Mouse (Mus musculus) forebrain, embryonic 16.5 days (tissue): ENCODE results near the gene Uggt2. TPM values are rescaled to one million over a fixed set of nuclear protein-coding genes. Genes with fewer than 3 reads are reported as not detected.

Experiments used
- ATAC-seq: fragments of 200-750 bp; cut with Nextera tagmentation; 2 replicates; pipeline ENCODE4 v1.8.0; 2017; ENCODE audit warnings: mild to moderate bottlenecking, moderate library complexity
- H3K27ac ChIP-seq: fragments of 300-500 bp; sonication (generic); 2 replicates; pipeline ENCODE4 v1.5.1; 2014; ENCODE audit warnings: low read length, control low read depth
- H3K27me3 ChIP-seq: fragments of 300-500 bp; sonication (generic); replicated peaks from 2 replicates; pipeline ENCODE4 v1.6.1; 2014; ENCODE audit warnings: low read length; ENCODE audit not compliant: control insufficient read depth, insufficient read depth
- H3K36me3 ChIP-seq: fragments of 300-500 bp; sonication (generic); 2 replicates; pipeline ENCODE4 v1.6.1; 2014; ENCODE audit not compliant: control insufficient read depth, insufficient read depth
- H3K4me1 ChIP-seq: fragments of 300-500 bp; sonication (generic); replicated peaks from 2 replicates; pipeline ENCODE4 v1.6.1; 2014; ENCODE audit warnings: low read length; ENCODE audit not compliant: control insufficient read depth, insufficient read depth
- H3K4me2 ChIP-seq: fragments of 300-500 bp; sonication (generic); 2 replicates; pipeline ENCODE4 v1.6.1; 2014; ENCODE audit warnings: mild to moderate bottlenecking, low read length, control low read depth
- H3K4me3 ChIP-seq: fragments of 300-500 bp; sonication (generic); replicated peaks from 2 replicates; pipeline ENCODE4 v1.5.1; 2014; ENCODE audit warnings: mild to moderate bottlenecking, low read length, control low read depth
- H3K9ac ChIP-seq: fragments of 300-500 bp; sonication (generic); replicated peaks from 2 replicates; pipeline ENCODE4 v1.6.1; 2014; ENCODE audit warnings: low read depth, low read length, control low read depth
- H3K9me3 ChIP-seq: fragments of 300-500 bp; sonication (generic); 2 replicates; pipeline ENCODE4 v1.6.1; 2016; ENCODE audit warnings: low read length; ENCODE audit not compliant: control insufficient read depth
- WGBS: fragments of 180-500 bp; shearing (Covaris S2); extraction: QIAGEN DNeasy Blood & Tissue Kit; methylation state at CpG from one replicate; pipeline ENCODE4 v1.1.7; 2014; 5-methylcytosine and 5-hydroxymethylcytosine counted together
- polyA plus RNA-seq: library from polyadenylated mRNA; unstranded; fragments of >200 nt; fragmentation: Nextera tagmentation; extraction: Ambion mirVana; gene quantifications from 2 replicates; pipeline ENCODE4 v1.2.1, GENCODE M21; 2015

The Uggt2 gene
- polyA plus RNA-seq, 1 experiment from 2014 or later: 15.9 TPM

GRCm38 (mm10) chr14:119009531-119009930 lies 89.7 kb downstream of the Uggt2 start:
- no peak overlapping the region for H3K27ac ChIP-seq
- no peaks in the 10 kb centered on the region for H3K9me3 ChIP-seq
- no peak for ATAC-seq
- peaks cover 10% of the 10 kb centered on the region for H3K4me1 ChIP-seq
- 98% methylated on average over 2 of the region's 2 CpGs for WGBS
- H3K36me3 ChIP-seq: no peaks in the 10 kb centered on the region
- H3K4me3 ChIP-seq: no peak overlapping the region
- H3K4me2 ChIP-seq: no peak overlapping the region
- no peaks in the 10 kb centered on the region for H3K27me3 ChIP-seq
- H3K9ac ChIP-seq: no peak overlapping the region

- H3K4me1 ChIP-seq: peaks cover 10% of the 10 kb centered on the region
- WGBS: 39% methylated on average over 7 of the region's 7 CpGs
- H3K9me3 ChIP-seq: no peaks in the 10 kb centered on the region
- no peak for ATAC-seq
- H3K27me3 ChIP-seq: no peaks in the 10 kb centered on the region
- H3K4me3 ChIP-seq: peak overlapping the region; percentile 44
- H3K27ac ChIP-seq: peak overlapping the region; percentile 72
- no peaks in the 10 kb centered on the region for H3K36me3 ChIP-seq
- peak overlapping the region; percentile 57 for H3K9ac ChIP-seq
- peak overlapping the region; percentile 72 for H3K4me2 ChIP-seq
Observed at GRCm38 (mm10) chr14:119008031-119008590, 91.1 kb downstream of the Uggt2 start.

- Histone ChIP-seq H3K9me3 (no peaks in the 10 kb centered on the region), H3K4me1 (peaks cover 10% of the 10 kb centered on the region), H3K9ac (peak overlapping the region; percentile 57), H3K27ac (peak overlapping the region; percentile 72), H3K27me3 (no peaks in the 10 kb centered on the region), H3K4me3 (peak overlapping the region; percentile 44), H3K36me3 (no peaks in the 10 kb centered on the region), H3K4me2 (peak overlapping the region; percentile 72)
- ATAC-seq: peak; percentile 100
- WGBS: under 1% methylated on average over 13 of the region's 13 CpGs
Observed at GRCm38 (mm10) chr14:119007103-119007951, 91.9 kb downstream of the Uggt2 start.

- H3K27me3 ChIP-seq: no peaks in the 10 kb centered on the region
- peak overlapping the region; percentile 72 for H3K4me2 ChIP-seq
- no peaks in the 10 kb centered on the region for H3K36me3 ChIP-seq
- H3K27ac ChIP-seq: peak overlapping the region; percentile 54
- H3K4me3 ChIP-seq: peak overlapping the region; percentile 44
- under 1% methylated on average over 49 of the region's 49 CpGs for WGBS
- H3K9me3 ChIP-seq: no peaks in the 10 kb centered on the region
- H3K9ac ChIP-seq: peak overlapping the region; percentile 50
- peaks cover 10% of the 10 kb centered on the region for H3K4me1 ChIP-seq
- ATAC-seq: 0 out of 2 replicates have a peak, but pooled peaks have one; percentile 6
Observed at GRCm38 (mm10) chr14:119006441-119007102, 92.7 kb downstream of the Uggt2 start.

GRCm38 (mm10) chr14:119005834-119006233 lies 93.4 kb downstream of the Uggt2 start:
- Histone ChIP-seq H3K27me3 (no peaks in the 10 kb centered on the region), H3K4me1 (peaks cover 10% of the 10 kb centered on the region), H3K4me2 (peak overlapping the region; percentile 39), H3K9me3 (no peaks in the 10 kb centered on the region), H3K27ac (0 out of 2 replicates have a peak overlapping the region, but pooled peaks have one; percentile 41), H3K9ac (0 out of 2 replicates have a peak overlapping the region, but pooled peaks have one; percentile 13), H3K36me3 (no peaks in the 10 kb centered on the region), H3K4me3 (no peak overlapping the region; the same call in 1 of the 2 replicates)
- WGBS: 13% methylated on average over 5 of the region's 5 CpGs
- ATAC-seq: no peak

- no peak for ATAC-seq
- Histone ChIP-seq H3K4me1 (peaks cover 10% of the 10 kb centered on the region), H3K27ac (no peak overlapping the region), H3K9me3 (no peaks in the 10 kb centered on the region), H3K36me3 (no peaks in the 10 kb centered on the region), H3K9ac (no peak overlapping the region), H3K4me3 (no peak overlapping the region), H3K27me3 (no peaks in the 10 kb centered on the region), H3K4me2 (no peak overlapping the region)
Observed at GRCm38 (mm10) chr14:119003320-119003719, 95.9 kb downstream of the Uggt2 start.

- Histone ChIP-seq H3K36me3 (no peaks in the 10 kb centered on the region; the same call in 1 of the 2 replicates), H3K9me3 (no peaks in the 10 kb centered on the region), H3K4me3 (no peak overlapping the region), H3K9ac (no peak overlapping the region), H3K4me1 (no peaks in the 10 kb centered on the region), H3K4me2 (no peak overlapping the region), H3K27me3 (no peaks in the 10 kb centered on the region), H3K27ac (no peak overlapping the region)
- 92% methylated on average over 9 of the region's 9 CpGs for WGBS
- no peak for ATAC-seq
Observed at GRCm38 (mm10) chr14:118995226-118995925, 103.9 kb downstream of the Uggt2 start.

- no peaks in the 10 kb centered on the region for H3K27me3 ChIP-seq
- H3K4me1 ChIP-seq: no peaks in the 10 kb centered on the region
- H3K36me3 ChIP-seq: no peaks in the 10 kb centered on the region
- no peak for ATAC-seq
- no peak overlapping the region for H3K9ac ChIP-seq
- no peak overlapping the region for H3K4me3 ChIP-seq
- H3K4me2 ChIP-seq: no peak overlapping the region
- no peaks in the 10 kb centered on the region for H3K9me3 ChIP-seq
- H3K27ac ChIP-seq: no peak overlapping the region
- WGBS: 58% methylated on average over 13 of the region's 13 CpGs
Observed at GRCm38 (mm10) chr14:118987523-118988496, 111.4 kb downstream of the Uggt2 start.
